Mouse (Mus musculus) midbrain, embryonic 13.5 days (tissue): Measurements from ENCODE around the gene Hist2h3c1. TPM values are rescaled to one million over a fixed set of nuclear protein-coding genes. Genes with fewer than 3 reads are reported as not detected.
A peak's percentile ranks its signal among the peaks of the same experiment; 100 is the strongest.

Source experiments
- ATAC-seq: fragments of 200-750 bp; cut with Nextera tagmentation; 2 replicates; pipeline ENCODE4 v1.8.0; 2017; ENCODE audit warnings: mild to moderate bottlenecking, moderate TSS enrichment, moderate library complexity
- H3K27ac ChIP-seq: fragments of 300-500 bp; sonication (generic); 2 replicates; pipeline ENCODE4 v1.5.1; 2015; ENCODE audit warnings: inconsistent platforms, mild to moderate bottlenecking, moderate library complexity
- H3K27me3 ChIP-seq: fragments of 300-500 bp; sonication (generic); 2 replicates; pipeline ENCODE4 v1.6.1; 2015; ENCODE audit warnings: mild to moderate bottlenecking, inconsistent platforms
- H3K36me3 ChIP-seq: fragments of 300-500 bp; sonication (generic); 2 replicates; pipeline ENCODE4 v1.6.1; 2015; ENCODE audit warnings: mild to moderate bottlenecking, inconsistent platforms
- H3K4me1 ChIP-seq: fragments of 300-500 bp; sonication (generic); replicated peaks from 2 replicates; pipeline ENCODE4 v1.6.1; 2015; ENCODE audit warnings: inconsistent platforms
- H3K4me2 ChIP-seq: fragments of 300-500 bp; sonication (generic); replicated peaks from 2 replicates; pipeline ENCODE4 v1.6.1; 2015; ENCODE audit warnings: moderate library complexity, mild to moderate bottlenecking, inconsistent platforms
- H3K4me3 ChIP-seq: fragments of 300-500 bp; sonication (generic); replicated peaks from 2 replicates; pipeline ENCODE4 v1.5.1; 2015; ENCODE audit warnings: mild to moderate bottlenecking, inconsistent platforms
- H3K9ac ChIP-seq: fragments of 300-500 bp; sonication (generic); replicated peaks from 2 replicates; pipeline ENCODE4 v1.6.1; 2015; ENCODE audit warnings: mild to moderate bottlenecking, inconsistent platforms
- H3K9me3 ChIP-seq: fragments of 300-500 bp; sonication (generic); 2 replicates; pipeline ENCODE4 v1.6.1; 2016; ENCODE audit warnings: mild to moderate bottlenecking, inconsistent platforms
- WGBS: fragments of 180-500 bp; shearing (Covaris S2); methylation state at CpG from one replicate; pipeline ENCODE4 v1.1.7; 2015; 5-methylcytosine and 5-hydroxymethylcytosine counted together
- polyA plus RNA-seq: library from polyadenylated mRNA; unstranded; fragments of >200 nt; fragmentation: Nextera tagmentation; extraction: Ambion mirVana; gene quantifications from 2 replicates; pipeline ENCODE4 v1.2.1, GENCODE M21; 2015

The Hist2h3c1 gene
- polyA plus RNA-seq, 1 experiment from 2014 or later, result 0.34 TPM

GRCm38 (mm10) chr3:96248141-96249033 lies 1.9 kb downstream of the Hist2h3c1 start:
- peak overlapping the region; percentile 54 for H3K4me2 ChIP-seq
- ATAC-seq, result no peak
- H3K9me3 ChIP-seq, result no peaks in the 10 kb centered on the region
- H3K4me1 ChIP-seq, result peaks cover 32% of the 10 kb centered on the region
- H3K9ac ChIP-seq, result peak overlapping the region; percentile 61
- H3K4me3 ChIP-seq, result peak overlapping the region; percentile 38
- H3K36me3 ChIP-seq, result no peaks in the 10 kb centered on the region
- no peak overlapping the region for H3K27ac ChIP-seq
- no peaks in the 10 kb centered on the region for H3K27me3 ChIP-seq
- 43% methylated on average over 6 of the region's 6 CpGs for WGBS

GRCm38 (mm10) chr3:96249034-96249345 lies 2.5 kb downstream of the Hist2h3c1 start:
- Histone ChIP-seq H3K36me3 (no peaks in the 10 kb centered on the region), H3K9ac (no peak overlapping the region; the same call in 1 of the 2 replicates), H3K4me2 (peak overlapping the region; percentile 54), H3K4me1 (peaks cover 30% of the 10 kb centered on the region), H3K4me3 (0 out of 2 replicates have a peak overlapping the region, but pooled peaks have one; percentile 38), H3K27ac (no peak overlapping the region), H3K27me3 (no peaks in the 10 kb centered on the region), H3K9me3 (no peaks in the 10 kb centered on the region)
- 58% methylated on average over 4 of the region's 4 CpGs for WGBS
- ATAC-seq, result no peak

- Histone ChIP-seq H3K9ac (no peak overlapping the region), H3K27ac (no peak overlapping the region), H3K4me3 (no peak overlapping the region), H3K4me1 (peaks cover 20% of the 10 kb centered on the region), H3K36me3 (no peaks in the 10 kb centered on the region), H3K4me2 (no peak overlapping the region), H3K9me3 (no peaks in the 10 kb centered on the region), H3K27me3 (no peaks in the 10 kb centered on the region)
- WGBS, result 90% methylated on average over 3 of the region's 3 CpGs
- ATAC-seq, result no peak
Observed at GRCm38 (mm10) chr3:96250890-96251289, 4.4 kb downstream of the Hist2h3c1 start.

- Histone ChIP-seq H3K4me1 (peaks cover 20% of the 10 kb centered on the region), H3K4me3 (no peak overlapping the region), H3K27ac (no peak overlapping the region), H3K9me3 (no peaks in the 10 kb centered on the region), H3K27me3 (no peaks in the 10 kb centered on the region), H3K4me2 (no peak overlapping the region), H3K36me3 (no peaks in the 10 kb centered on the region), H3K9ac (no peak overlapping the region)
- ATAC-seq, result no peak
- 91% methylated on average over 3 of the region's 3 CpGs for WGBS
Observed at GRCm38 (mm10) chr3:96251787-96252186, 5.3 kb downstream of the Hist2h3c1 start.

- Histone ChIP-seq H3K27ac (no peak overlapping the region), H3K4me3 (no peak overlapping the region), H3K9me3 (no peaks in the 10 kb centered on the region), H3K9ac (no peak overlapping the region), H3K27me3 (no peaks in the 10 kb centered on the region), H3K4me2 (0 out of 2 replicates have a peak overlapping the region, but pooled peaks have one; percentile 5), H3K4me1 (no peaks in the 10 kb centered on the region), H3K36me3 (no peaks in the 10 kb centered on the region)
- WGBS, result 49% methylated on average over 10 of the region's 10 CpGs
- no peak for ATAC-seq
Observed at GRCm38 (mm10) chr3:96254683-96255355, 8.3 kb downstream of the Hist2h3c1 start.

- 86% methylated on average over 5 of the region's 5 CpGs for WGBS
- Histone ChIP-seq H3K9ac (no peak overlapping the region), H3K27me3 (no peaks in the 10 kb centered on the region)
Observed at GRCm38 (mm10) chr3:96255926-96256593, 9.6 kb downstream of the Hist2h3c1 start.

GRCm38 (mm10) chr3:96257190-96257589 lies 10.7 kb downstream of the Hist2h3c1 start:
- H3K4me2 ChIP-seq, result no peak overlapping the region
- H3K9me3 ChIP-seq, result no peaks in the 10 kb centered on the region
- peaks cover 7% of the 10 kb centered on the region for H3K4me1 ChIP-seq
- H3K4me3 ChIP-seq, result no peak overlapping the region
- no peak for ATAC-seq
- no peaks in the 10 kb centered on the region for H3K36me3 ChIP-seq
- no peaks in the 10 kb centered on the region for H3K27me3 ChIP-seq
- 74% methylated on average over 3 of the region's 3 CpGs for WGBS
- no peak overlapping the region for H3K9ac ChIP-seq
- H3K27ac ChIP-seq, result no peak overlapping the region

More at GRCm38 (mm10) chr3:96255926-96256593, 9.6 kb downstream of the Hist2h3c1 start:
- Histone ChIP-seq H3K9me3 (no peaks in the 10 kb centered on the region), H3K4me2 (no peak overlapping the region), H3K4me3 (no peak overlapping the region), H3K27ac (no peak overlapping the region), H3K4me1 (no peaks in the 10 kb centered on the region), H3K36me3 (no peaks in the 10 kb centered on the region)
- ATAC-seq, result no peak

GRCm38 (mm10) chr3:96260220-96260619 lies 13.7 kb downstream of the Hist2h3c1 start:
- Histone ChIP-seq H3K4me3 (no peak overlapping the region), H3K27ac (no peak overlapping the region), H3K9ac (no peak overlapping the region), H3K4me2 (no peak overlapping the region), H3K9me3 (no peaks in the 10 kb centered on the region), H3K27me3 (no peaks in the 10 kb centered on the region), H3K36me3 (no peaks in the 10 kb centered on the region), H3K4me1 (peaks cover 27% of the 10 kb centered on the region)
- 95% methylated on average over 5 of the region's 5 CpGs for WGBS
- no peak for ATAC-seq

- Histone ChIP-seq H3K27me3 (no peaks in the 10 kb centered on the region), H3K36me3 (no peaks in the 10 kb centered on the region), H3K9ac (peak overlapping the region; percentile 80), H3K4me2 (peak overlapping the region; percentile 77), H3K4me3 (peak overlapping the region; percentile 59), H3K27ac (peak overlapping the region; percentile 98), H3K9me3 (no peaks in the 10 kb centered on the region), H3K4me1 (peaks cover 27% of the 10 kb centered on the region)
- no peak for ATAC-seq
- WGBS, result 53% methylated on average over 3 of the region's 3 CpGs
Observed at GRCm38 (mm10) chr3:96261623-96262022, 15.1 kb downstream of the Hist2h3c1 start.

- Histone ChIP-seq H3K9ac (peak overlapping the region; percentile 80), H3K36me3 (no peaks in the 10 kb centered on the region), H3K27me3 (no peaks in the 10 kb centered on the region), H3K27ac (peak overlapping the region; percentile 98), H3K9me3 (no peaks in the 10 kb centered on the region), H3K4me2 (peak overlapping the region; percentile 77), H3K4me1 (peaks cover 27% of the 10 kb centered on the region), H3K4me3 (peak overlapping the region; percentile 59)
- 2% methylated on average over 19 of the region's 19 CpGs for WGBS
- peak; percentile 80 for ATAC-seq
Observed at GRCm38 (mm10) chr3:96262216-96262875, 15.9 kb downstream of the Hist2h3c1 start.

- peak within 1 kb of the TSS; percentile 77 for H3K4me2 ChIP-seq
- peak within 1 kb of the TSS; percentile 59 for H3K4me3 ChIP-seq
- WGBS, result under 1% methylated on average over 40 of the region's 40 CpGs
Observed at GRCm38 (mm10) chr3:96262979-96263550, 16.6 kb downstream of the Hist2h3c1 start, which contains the start of gene Hist2h4. Gene Hist2h4 (minus strand): TSS chr3:96263311.

More at GRCm38 (mm10) chr3:96262979-96263550, 16.6 kb downstream of the Hist2h3c1 start, which contains the start of gene Hist2h4:
- H3K9ac ChIP-seq, result peak within 1 kb of the TSS; percentile 80
- ATAC-seq, result peak; percentile 88
- peak within 1 kb of the TSS; percentile 98 for H3K27ac ChIP-seq
- no peaks in the 10 kb centered on the region for H3K27me3 ChIP-seq
- H3K36me3 ChIP-seq, result no peaks in the 10 kb centered on the region
- H3K9me3 ChIP-seq, result no peaks in the 10 kb centered on the region
- peaks cover 34% of the 10 kb centered on the region for H3K4me1 ChIP-seq
